Mouse (Mus musculus): ENCODE measurements at regions not wholly inside any gene's neighbourhood (a gene's known extent, or its start where the extent isn't known, plus 50 kb on each side); places are given as distances from the start of the nearest gene placed in this dataset.
"Not testable (repeated sequence)": the region's sequence is repeated elsewhere in the genome, so short reads cannot be mapped to it uniquely, and the experiment has no call there.

GRCm38 (mm10) chr15:53984006-53984405 is 99.3 kb downstream of the Gm7489 start:
- not testable (repeated sequence) for DNase-seq

GRCm38 (mm10) chr15:53989888-53990287 is 105.2 kb downstream of the Gm7489 start:
- no peak for DNase-seq

DNA sequence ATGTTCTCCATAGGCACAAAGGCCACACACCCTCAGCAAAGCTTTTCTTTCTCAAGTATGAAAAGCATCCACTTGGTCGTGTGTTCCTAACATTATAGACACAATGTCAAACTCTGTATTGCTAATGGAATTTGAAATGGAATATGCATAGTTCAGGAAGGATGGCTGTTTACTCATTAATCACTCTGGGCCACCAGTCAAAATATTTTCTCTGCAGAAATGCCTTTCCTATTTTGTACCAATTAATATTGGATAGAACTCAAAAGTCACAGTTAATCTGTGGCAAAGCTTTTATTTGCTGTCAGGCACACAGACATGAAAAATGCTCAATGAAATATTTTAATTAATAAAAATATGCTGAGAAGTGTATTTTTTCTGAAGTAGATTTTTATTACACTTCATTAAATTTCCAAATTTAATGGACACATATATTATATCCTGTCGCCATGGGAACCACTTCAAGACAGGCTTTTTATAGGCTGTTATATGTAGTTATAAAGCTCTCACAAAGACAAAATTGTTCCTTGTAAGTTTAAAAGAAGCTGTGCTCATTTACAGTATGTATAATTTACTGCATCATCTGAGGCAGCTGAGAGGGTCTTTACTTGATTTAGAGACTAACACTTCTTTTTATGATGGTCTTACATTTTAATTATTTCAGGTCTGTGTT is 110.6 kb downstream of the Gm7489 start:
- DNase-seq = no peak

GRCm38 (mm10) chr15:53998600-53999290 is 114.0 kb downstream of the Gm7489 start:
- DNase-seq = no peak

- no peak for DNase-seq
These were observed 149.1 kb downstream of the Gm7489 start for GRCm38 (mm10) chr15:54033756-54034155.

GRCm38 (mm10) chr15:54050711-54051110 is 166.0 kb downstream of the Gm7489 start:
- DNase-seq = no peak

GRCm38 (mm10) chr15:54070005-54070634 is 185.4 kb downstream of the Gm7489 start:
- no peak for DNase-seq

GRCm38 (mm10) chr15:54071732-54072131 is 187.0 kb downstream of the Gm7489 start:
- DNase-seq = no peak

DNA sequence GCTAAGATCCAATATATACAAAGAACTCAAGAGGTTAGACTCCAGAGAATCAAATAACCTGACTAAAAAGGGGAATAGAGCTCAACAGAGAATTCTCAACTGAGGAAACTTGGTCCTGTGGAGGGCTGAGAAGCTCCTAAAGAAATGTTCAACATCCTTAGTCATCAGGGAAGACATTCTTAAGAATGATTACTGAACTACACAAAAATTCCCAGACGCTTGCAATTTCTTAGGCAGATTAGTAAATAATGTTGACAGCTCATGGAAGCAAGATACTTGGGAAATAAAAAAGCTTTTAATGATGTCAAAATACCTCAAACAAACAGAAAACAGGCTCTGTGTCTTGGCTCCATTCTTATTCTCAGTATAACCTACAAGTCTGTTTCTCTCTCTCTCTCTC is 206.6 kb downstream of the Gm7489 start:
- DNase-seq = no peak

- DNase-seq = no peak
These were observed 207.7 kb downstream of the Gm7489 start for GRCm38 (mm10) chr15:54092386-54092785.

DNA sequence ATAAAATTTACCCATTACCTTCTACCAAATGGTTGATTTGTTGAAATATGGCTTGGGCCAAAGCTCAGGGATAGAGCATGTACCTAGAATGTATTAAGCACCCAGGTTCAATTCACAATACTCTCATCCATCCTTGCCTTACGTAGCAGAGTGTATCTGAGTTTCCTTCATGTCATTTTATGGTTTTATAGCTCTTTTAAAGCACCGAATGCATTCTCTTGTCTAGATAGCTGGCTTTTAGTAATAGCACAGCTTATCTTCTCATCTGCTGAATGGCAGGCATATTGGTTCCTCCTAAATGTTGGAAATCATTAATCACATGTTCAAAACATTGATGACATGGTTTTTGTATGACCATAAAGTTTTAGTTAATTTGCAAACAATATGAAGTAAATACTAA is 212.8 kb downstream of the Gm7489 start:
- no peak for DNase-seq

- DNase-seq = peak; percentile 80
These were observed 227.7 kb downstream of the Gm7489 start for GRCm38 (mm10) chr15:54112406-54112805.

- peak; percentile 54 for DNase-seq
These were observed 229.4 kb downstream of the Gm7489 start for GRCm38 (mm10) chr15:54114096-54114512.

- peak; percentile 35 for DNase-seq
These were observed 233.3 kb downstream of the Gm7489 start for GRCm38 (mm10) chr15:54117967-54118538.

DNA sequence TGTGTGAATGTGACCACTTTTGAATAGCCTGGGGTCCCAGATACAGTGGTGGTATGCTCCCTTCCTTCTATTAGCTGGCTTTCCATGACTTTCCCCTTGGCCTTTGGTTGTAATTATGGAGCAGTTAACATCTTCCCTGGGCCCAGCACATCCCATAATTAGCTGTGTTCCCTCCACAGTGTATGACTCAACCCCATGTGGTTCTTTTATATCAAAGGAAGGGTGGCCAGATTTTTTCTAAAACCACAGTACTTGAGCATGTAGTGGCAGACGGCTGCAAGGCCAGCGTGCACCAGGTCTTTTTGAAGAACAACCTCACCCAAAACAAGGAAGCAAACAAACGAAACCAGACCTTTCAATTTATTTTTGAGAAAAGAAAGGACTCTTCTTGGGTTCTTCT is 235.8 kb downstream of the Gm7489 start:
- peak; percentile 64 for DNase-seq

DNA sequence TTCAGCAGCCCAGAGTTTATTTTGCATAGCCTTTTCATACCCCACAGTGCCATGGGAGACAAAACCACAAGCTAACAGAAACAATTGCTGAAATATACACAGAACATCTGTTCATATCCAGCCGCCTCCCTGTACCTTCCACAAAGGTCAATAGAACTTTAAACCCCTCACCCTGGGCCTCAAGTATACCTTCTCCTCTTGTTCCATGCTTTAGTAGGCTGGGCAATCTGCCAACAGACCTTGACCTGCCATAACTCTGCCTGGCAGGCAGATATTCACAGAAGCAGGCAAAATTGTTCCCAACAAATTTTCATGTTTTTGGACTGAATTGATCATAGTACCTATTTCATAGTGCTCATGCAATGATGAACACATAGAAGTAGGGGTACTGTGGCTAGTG is 279.6 kb downstream of the Gm7489 start:
- no peak for DNase-seq

DNA sequence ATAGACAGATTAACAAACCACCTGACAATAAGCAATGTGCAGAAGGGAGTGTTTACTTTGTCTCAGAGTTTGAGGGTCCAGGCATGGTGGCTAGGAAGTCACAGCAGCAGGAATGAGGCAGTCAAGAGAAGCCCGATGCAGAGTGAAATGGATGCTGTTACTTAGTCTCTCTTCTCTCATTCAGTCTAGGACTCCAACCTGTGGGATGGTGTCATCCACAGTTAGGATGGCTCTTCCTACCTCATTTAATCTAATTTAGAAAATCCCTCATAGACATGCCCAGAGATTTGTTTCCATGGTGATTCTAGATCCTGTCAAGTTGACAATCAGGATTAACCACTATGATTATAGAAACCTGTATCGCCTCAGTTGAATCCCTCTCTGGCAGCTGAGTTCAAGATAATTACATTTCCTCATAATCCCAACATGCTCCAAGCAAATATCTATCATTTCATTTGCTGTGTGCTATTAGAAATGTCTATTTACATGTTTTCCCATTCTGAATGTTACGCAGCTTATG is 283.2 kb downstream of the Gm7489 start:
- no peak for DNase-seq

- DNase-seq = no peak
These were observed 292.5 kb downstream of the Gm7489 start for GRCm38 (mm10) chr15:54177221-54177620.

- no peak for DNase-seq
These were observed 293.1 kb downstream of the Gm7489 start for GRCm38 (mm10) chr15:54177791-54178190.

Measured in heart, adult 11 months (tissue).